Mouse (Mus musculus): ENCODE measurements at regions not wholly inside any gene's neighbourhood (a gene's known extent, or its start where the extent isn't known, plus 50 kb on each side); places are given as distances from the start of the nearest gene placed in this dataset.

DNA sequence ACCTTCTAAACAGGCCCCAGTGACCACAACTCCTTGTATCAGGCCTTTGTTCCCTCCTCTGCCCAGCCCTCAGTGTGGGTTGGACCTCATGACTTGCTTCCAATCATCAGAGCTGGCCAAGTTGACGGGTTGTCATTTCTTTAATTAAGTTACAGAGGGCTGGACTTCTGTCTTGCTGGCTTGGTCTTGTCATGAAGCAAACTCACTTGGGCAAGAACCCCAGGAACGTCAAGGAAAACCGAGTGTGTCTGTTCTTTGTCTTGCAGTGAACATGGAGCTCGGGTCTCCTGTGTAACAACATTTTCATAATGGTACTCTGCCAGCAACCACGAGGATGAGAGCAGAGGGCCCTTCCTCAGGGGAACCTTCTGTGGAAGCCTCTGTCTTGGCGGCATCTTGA, 107.3 kb upstream of the Lrig1 start:
- no peak for TF ChIP-seq CTCF (IDR thresholded peaks at IDR 0.05; ENCODE audit: low read depth)
- TF ChIP-seq EP300 (optimal IDR thresholded peaks at IDR 0.05), result no peak

All from stomach, postnatal 0 days (tissue).